Mouse (Mus musculus): ENCODE data around the gene Gmpr. TPM values are rescaled to one million over a fixed set of nuclear protein-coding genes. Genes with fewer than 3 reads are reported as not detected.

Gmpr gene
- polyA plus RNA-seq, 1 experiment from 2014 or later, result 21.7 TPM

Other genes with a start within 250 kb of the Gmpr start
- 25.4 and 25.6 TPM in 2 replicates for gene Mylip, start 117.7 kb upstream of the Gmpr start, polyA plus RNA-seq (2016; fragmentation: Nextera tagmentation; extraction: Ambion mirVana)

All from limb, embryonic 12.5 days (tissue).